Mouse (Mus musculus) R1 (cell line): ENCODE measurements around the gene Arrdc2.
A peak's percentile ranks its signal among the peaks of the same experiment; 100 is the strongest.

Experiments
- DNase-seq: peaks from one replicate; pipeline ENCODE4 v3.0.0-alpha.2; 2018; ENCODE audit warnings: low read depth, low spot score

The Arrdc2 gene

GRCm38 (mm10) chr8:70839408-70840351 lies at the start of gene Arrdc2:
Gene Arrdc2, minus strand, starts transcription at chr8:70839720.
- peak; percentile 100 for DNase-seq

DNA sequence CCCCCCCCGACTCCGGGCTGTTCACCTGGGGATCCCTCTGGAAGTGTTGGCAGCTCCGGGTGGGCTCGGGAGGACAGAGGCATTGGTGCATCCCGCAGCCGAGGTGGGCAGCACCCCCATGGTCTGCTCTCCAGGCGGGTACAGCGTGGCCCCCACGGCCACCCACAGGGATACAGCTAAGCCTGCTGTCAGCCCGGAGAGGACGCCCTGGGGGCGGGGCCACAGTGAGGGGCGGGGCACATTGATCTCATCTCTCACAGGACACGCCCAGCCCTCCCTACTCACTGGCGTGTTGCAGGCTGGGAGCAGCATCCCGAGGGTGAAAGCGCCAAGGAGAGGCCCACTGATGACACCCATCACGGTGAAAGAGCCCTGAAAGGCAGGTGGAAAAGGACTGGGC lies 48.1 kb upstream of the Arrdc2 start:
- DNase-seq: peak; percentile 85

- DNase-seq: peak; percentile 73
Observed at GRCm38 (mm10) chr8:70885612-70886011, 46.1 kb upstream of the Arrdc2 start.

DNA sequence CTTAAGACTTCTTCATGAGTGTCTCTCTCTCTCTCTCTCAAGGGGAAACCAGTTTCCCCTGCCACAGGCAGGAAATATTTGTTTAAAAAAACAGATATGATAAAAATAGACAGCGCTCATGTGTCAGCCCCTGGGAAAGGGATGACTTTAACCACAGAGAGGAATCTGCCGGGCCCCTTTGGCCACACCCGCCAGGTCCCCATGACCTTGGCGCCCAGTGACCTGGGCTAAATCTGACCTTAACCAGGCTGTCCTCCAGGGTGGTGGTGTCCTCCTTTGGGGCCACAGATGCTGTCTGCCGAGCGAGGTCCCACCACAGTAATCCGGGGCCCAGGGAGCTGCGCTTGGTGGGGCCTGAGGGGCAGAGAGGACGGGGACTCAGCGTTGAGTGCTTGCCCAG lies 45.2 kb upstream of the Arrdc2 start:
- no peak for DNase-seq

DNA sequence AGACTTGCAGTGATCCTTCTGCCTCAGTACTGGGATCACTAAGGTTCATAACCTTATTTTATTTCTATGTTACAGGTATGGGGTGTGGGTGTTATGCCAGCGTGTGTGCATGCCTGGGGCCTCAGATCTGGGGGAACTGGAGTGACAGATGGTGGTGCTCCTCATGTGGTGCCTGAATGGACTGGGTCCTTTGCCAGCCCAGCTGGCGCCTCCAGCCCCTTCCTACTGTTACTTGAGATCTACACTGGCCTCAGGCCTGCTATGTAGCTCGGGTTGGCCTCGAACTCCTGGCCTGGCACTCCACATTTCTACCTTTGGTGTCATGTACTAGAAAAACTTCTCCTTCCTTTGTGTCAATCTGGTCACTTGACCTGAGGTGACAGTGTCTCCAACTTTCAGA lies 44.7 kb upstream of the Arrdc2 start:
- DNase-seq: no peak

DNA sequence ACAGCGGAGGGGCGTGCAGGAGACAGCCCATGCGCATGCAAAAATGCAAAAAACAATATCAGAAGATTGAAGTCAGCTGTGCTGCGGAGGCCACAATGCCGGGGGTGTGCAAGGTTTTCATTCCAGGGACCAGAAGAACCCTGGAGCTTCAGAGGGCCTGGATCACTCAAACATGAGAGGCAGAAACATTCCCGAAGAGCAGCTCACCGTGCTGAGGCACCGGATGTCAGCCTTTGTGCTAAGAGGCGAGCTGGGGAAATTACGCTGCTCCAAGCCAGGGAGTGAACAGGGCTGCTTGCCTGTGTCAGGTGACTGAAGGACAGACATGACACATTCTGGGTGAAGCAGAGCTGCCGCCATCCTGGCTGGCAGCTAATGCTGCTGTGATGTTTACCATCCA lies 41.0 kb upstream of the Arrdc2 start:
- peak; percentile 67 for DNase-seq

DNA sequence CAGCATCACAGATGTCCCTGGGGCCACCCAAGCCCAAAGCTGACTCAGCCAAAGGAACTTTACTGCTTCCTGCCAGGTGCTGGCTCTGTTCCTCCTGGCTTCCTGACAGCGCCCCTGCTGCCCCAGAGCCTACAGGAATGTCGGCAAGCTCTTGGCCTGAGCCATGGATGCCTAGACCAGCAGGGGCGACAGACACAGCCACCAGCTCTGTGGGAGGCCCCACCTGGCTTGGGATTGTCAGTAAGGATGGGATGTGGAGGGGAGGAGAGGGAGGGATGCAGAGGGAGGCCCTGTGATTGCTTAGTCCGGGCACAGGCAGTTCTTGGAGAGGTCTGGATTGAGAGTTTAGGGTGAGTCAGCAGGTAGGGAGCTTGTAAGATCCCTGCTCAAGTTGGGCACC lies 40.6 kb upstream of the Arrdc2 start:
- DNase-seq: peak; percentile 80

GRCm38 (mm10) chr8:70879500-70879899 lies 40.0 kb upstream of the Arrdc2 start:
- peak; percentile 65 for DNase-seq

DNA sequence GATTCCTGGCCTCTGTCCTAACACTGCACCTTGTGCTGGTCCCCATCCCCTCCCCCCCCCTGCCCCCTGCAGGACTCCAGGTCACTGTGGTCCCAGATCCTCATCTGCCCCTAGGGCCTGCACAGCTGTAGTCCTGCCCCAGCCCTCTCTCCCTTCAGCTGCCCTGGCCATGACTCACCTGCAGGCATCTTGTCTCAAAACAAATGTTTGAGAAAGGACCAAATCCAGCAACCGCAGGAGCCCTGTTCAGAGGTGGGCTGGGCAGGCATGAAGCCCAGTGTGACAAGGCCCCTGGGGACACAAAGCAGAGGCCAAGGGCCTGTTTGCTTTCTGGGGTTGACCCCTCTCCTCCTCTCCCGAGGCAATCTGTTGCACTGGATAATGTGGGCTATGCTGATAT lies 38.7 kb upstream of the Arrdc2 start:
- no peak for DNase-seq

- peak; percentile 69 for DNase-seq
Observed at GRCm38 (mm10) chr8:70876382-70876781, 36.9 kb upstream of the Arrdc2 start.

DNA sequence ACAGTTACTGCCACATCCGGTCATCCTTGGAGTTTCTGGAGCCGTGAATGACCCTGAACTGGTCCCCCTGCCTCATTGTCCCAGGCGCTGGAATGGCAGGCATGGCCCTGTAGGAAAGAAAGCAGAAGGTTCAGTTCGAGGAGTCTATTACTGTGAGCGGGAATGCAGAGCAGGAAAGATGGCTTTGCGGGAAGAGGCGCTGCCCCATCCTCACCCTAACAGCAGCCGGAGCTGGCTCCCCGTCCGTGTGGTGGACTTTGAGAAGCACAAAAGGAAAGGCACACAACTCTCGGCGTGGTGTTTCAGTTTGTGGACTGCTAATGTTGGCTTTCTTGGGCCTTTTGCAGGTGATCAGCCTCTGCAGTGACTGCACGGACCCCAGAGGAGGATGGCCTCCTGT lies 34.9 kb upstream of the Arrdc2 start:
- DNase-seq: no peak

DNA sequence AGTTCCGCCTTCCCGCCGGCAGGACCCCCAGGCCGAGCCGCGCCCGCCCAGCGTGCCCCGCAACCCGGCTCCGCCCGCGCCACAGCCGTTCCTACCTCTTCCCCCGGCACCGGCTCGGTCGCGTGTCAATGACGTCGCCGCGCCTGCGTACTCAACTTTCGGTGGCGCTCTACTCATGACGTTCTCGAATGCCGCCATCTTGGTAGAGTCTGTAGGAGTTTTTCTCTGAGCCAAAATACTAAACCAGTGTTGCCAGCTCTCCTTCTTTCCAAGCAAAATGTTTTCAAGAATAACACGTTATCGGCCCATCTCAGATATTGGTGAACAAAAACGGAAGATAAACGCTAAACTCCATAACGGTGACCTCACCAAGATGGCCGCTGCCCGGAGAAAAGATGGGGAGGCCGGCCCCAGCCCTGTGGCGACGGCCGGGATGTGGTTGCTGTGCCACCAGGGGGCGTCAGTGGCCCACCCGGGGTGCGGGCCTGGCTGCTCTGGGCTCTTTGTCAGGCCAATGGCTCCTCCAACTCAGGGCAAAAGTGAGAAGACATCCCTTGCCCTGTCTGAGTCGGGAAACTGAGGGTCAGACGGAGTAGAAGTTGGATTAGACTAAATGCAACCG lies 34.0 kb upstream of the Arrdc2 start, which contains the start of gene Ccdc124:
Gene Ccdc124 (minus strand): TSS at position 572 of the 622 bp plus-strand sequence.
- peak; percentile 94 for DNase-seq

DNA sequence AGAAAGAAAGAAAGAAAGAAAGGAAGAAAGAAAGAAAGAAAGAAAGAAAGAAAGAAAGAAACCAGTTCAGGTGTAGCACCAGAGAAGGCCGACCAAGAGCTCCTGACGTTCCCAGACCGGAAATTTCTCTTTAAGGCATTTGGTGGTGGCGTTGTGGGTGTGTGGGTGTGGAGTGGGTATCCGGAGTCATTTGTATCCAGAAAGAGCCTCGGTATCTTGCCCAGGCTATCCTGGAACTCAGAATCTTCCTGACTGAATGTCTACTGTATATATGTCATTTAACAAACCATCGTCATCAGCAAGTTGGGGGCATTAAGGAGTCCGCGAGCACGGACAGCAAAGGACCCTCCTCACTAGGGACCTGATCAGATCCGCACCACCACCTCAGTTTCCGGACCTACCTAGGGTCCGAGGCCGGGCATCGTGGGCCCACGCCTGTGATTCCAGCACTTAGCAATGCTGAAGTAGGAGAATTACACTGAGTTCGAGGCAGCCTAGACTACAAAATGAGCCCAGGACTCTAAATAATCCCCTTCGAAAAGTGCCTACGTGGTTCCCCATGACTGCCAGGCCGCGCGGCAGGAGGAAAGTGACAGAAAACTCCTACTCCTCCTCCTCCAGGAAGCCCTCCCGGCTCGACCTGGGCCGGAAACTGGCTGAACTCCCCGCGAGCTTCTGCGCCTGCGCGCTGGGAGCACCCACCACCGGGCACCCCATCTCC lies 33.3 kb upstream of the Arrdc2 start:
- DNase-seq: no peak

- no peak for DNase-seq
Observed at GRCm38 (mm10) chr8:70871195-70871807, 31.8 kb upstream of the Arrdc2 start.

GRCm38 (mm10) chr8:70869601-70870041 lies 30.1 kb upstream of the Arrdc2 start:
- peak; percentile 85 for DNase-seq

DNA sequence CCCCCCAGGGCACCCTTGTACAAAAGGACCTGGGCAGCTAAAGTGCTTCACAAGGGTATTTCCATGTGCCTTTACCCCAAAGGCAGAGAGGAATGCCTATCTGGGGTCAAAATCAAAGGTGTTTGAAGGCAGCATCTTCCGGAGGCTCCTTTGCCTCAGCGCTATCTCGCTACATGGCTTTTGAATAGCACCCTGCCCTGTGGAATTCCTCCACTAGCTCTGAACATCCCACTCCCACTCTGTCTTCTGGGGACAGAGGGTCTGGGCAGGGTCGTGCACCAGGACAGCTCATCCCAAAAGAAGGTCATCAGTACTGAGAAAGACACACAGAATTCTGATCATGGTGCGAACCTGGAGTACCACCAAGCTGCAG lies 29.7 kb upstream of the Arrdc2 start:
- DNase-seq: no peak

- peak; percentile 92 for DNase-seq
Observed at GRCm38 (mm10) chr8:70868559-70869198, 29.2 kb upstream of the Arrdc2 start.

- no peak for DNase-seq
Observed at GRCm38 (mm10) chr8:70866566-70866965, 27.0 kb upstream of the Arrdc2 start.

DNA sequence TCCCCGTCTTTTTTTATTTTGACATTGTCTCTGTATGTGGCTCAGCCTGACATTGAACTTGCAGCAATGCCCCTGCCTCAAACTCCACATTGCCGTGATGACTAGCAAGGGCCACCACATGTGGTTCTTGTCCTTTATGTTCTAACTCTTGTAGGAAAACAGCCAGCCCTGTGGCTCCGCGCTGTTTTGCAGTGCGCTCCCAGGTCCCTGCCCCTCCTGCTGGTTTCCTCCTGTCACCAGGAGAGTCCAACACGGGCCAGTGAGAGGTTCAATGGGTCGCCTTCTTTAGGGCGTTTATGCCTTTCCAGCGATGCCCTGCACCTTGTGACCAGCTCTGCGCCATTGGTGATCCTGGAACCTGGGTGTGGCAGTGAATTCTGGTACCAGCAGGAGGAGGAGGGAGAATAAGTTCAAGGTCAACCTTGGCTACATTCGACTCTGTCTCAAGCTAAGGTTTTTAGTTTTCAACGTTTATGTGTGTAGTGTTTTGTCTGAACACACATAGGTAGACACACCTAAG lies 26.5 kb upstream of the Arrdc2 start:
- DNase-seq: peak; percentile 65

DNA sequence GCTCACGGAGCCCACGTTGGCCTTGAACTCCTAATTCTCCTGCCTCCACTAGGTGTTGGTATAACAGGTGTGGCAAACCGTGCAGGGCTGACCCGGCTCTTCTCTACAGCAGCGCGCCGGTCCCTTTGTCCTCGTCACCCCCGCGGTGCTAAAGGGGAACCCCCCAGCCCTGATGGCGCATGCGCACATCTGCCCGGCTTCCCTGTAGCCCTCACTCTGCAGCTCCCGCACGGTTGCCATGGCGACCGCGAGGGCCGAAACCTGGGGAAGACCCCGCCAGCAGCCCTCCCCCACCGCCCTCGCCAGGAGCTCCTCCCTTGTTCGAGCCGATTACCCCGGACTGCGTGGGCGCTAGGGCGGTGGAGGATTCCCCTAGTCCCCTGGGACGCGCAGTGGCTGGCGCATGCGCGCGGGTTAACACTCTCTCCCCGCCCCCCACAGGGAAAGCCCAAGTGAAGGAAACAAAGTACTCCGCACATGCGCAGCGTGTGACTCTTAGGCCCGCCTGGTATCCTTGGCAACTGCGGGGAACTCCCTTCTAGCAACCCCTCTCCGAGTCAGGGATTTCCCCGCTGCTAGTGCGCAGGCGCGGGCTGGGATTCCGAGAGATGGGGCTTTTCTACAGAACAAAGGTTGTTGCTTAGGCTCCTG lies 26.0 kb upstream of the Arrdc2 start:
- DNase-seq: peak; percentile 100
